Mouse (Mus musculus): Measurements from ENCODE around the gene Plagl1. TPM values are rescaled to one million over a fixed set of nuclear protein-coding genes. Genes with fewer than 3 reads are reported as not detected.
A peak's percentile ranks its signal among the peaks of the same experiment; 100 is the strongest.
"Not testable (repeated sequence)": the region's sequence is repeated elsewhere in the genome, so short reads cannot be mapped to it uniquely, and the experiment has no call there.

Plagl1 gene
- polyA plus RNA-seq (2016; fragmentation: Nextera tagmentation; extraction: Ambion mirVana) = 121 and 137 TPM in 2 replicates

DNA sequence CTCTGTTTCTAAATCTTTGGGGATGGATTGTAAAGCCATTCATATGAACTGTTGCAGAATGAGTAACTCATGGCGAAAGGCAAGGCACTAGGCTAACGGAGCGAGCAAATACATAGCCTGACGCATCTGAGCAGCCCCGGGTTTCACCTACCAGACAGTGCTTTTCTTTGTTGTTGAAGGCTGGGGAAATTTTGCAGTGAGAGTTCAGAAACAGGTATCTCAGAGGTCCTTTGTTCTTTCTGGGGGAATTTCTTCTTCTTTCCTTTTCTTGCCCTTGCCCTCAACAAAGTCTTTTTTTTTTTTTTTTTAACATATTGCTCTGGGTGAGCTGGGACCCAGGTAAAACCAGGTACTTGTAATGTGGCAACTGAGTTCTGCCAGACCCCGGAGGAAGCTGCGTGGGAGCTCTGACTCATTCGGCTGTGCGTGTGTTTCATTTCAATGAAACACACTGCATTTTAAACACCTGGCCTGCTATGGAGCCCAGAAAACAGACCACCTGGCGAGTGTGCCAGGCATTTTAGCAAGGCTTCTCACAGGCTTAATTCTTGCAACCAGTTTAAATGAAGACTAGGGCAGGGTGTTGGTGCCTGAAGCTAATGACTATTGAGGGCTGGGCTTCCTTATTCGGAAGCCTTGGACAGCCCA, at the start of gene Plagl1:
Plagl1 (plus strand) TSS at position 484 of the 648 bp plus-strand sequence.
- H3K4me2 ChIP-seq (replicated peaks) = peak within 1 kb of the TSS; percentile 73
- H3K9ac ChIP-seq = peak within 1 kb of the TSS; percentile 47
- 47% methylated on average over 11 of the region's 11 CpGs for WGBS
- no peak for ATAC-seq (ENCODE audit: insufficient number of reproducible peaks, insufficient read depth, low FRiP score, low TSS enrichment)
- peaks cover 8% of the 10 kb centered on the region; the same call in 1 of the 2 replicates for H3K4me1 ChIP-seq
- H3K9me3 ChIP-seq = no peaks in the 10 kb centered on the region
- peaks cover 38% of the 10 kb centered on the region for H3K27me3 ChIP-seq
- H3K27ac ChIP-seq = no peak within 1 kb of the TSS
- no peaks in the 10 kb centered on the region for H3K36me3 ChIP-seq
- peak within 1 kb of the TSS; percentile 40 for H3K4me3 ChIP-seq

DNA sequence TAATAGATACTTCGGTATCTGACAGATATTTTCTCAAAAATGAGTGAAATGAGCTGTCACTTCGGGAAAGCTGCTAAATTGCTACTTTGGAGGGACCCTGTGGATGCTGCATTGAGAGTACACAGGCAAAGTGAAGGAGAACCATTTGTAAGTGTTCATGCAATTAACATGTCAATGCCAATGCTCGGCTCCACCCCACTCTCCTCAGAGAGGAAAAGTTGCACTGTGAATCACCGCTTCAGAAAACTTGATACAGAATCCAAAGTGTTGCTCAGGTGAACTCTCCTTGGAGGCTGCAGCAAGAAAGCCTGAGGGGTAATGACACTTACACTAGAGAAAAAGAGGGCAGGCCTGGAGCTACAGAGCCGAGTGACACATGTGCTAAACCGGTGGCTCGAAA, 46.3 kb upstream of the Plagl1 start:
- WGBS = 70% methylated on average over 7 of the region's 7 CpGs
- Histone ChIP-seq H3K36me3 (0 out of 2 replicates have a peak, but pooled peaks cover 3% of the 10 kb centered on the region), H3K9me3 (no peaks in the 10 kb centered on the region), H3K27me3 (no peaks in the 10 kb centered on the region), H3K4me3 (no peak overlapping the region), H3K9ac (no peak overlapping the region), H3K4me1 (peaks cover 14% of the 10 kb centered on the region), H3K4me2 (replicated peaks) (no peak overlapping the region), H3K27ac (no peak overlapping the region)
- ATAC-seq (ENCODE audit: insufficient number of reproducible peaks, insufficient read depth, low FRiP score, low TSS enrichment) = no peak

DNA sequence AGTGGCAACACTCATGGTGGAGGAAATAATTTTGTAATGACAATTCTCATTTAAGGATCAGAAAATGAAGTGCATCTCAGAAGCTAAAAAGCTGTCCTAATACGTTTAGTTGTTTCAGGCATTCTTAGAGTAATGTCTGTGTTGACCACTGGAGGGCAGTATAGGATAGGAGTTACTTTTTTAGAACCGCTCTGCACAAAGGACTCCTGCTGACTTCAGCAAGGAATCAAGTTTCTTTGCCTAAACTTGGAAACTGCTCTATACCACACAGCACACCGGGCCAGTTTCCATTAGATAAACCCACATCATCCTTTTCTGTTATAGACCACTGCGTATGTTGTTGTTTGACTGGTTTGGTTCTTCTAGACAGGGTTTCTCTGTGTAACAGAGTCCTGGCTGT, 43.7 kb upstream of the Plagl1 start:
- 0 out of 2 replicates have a peak, but pooled peaks have one; percentile 62 for ATAC-seq (ENCODE audit: insufficient number of reproducible peaks, insufficient read depth, low FRiP score, low TSS enrichment)
- WGBS = 25% methylated on average over 4 of the region's 4 CpGs
- no peak overlapping the region for H3K4me2 ChIP-seq (replicated peaks)
- no peak overlapping the region for H3K4me3 ChIP-seq
- H3K36me3 ChIP-seq = no peaks in the 10 kb centered on the region
- no peak overlapping the region for H3K9ac ChIP-seq
- H3K9me3 ChIP-seq = no peaks in the 10 kb centered on the region
- no peaks in the 10 kb centered on the region for H3K27me3 ChIP-seq
- no peak overlapping the region for H3K27ac ChIP-seq
- no peaks in the 10 kb centered on the region for H3K4me1 ChIP-seq

DNA sequence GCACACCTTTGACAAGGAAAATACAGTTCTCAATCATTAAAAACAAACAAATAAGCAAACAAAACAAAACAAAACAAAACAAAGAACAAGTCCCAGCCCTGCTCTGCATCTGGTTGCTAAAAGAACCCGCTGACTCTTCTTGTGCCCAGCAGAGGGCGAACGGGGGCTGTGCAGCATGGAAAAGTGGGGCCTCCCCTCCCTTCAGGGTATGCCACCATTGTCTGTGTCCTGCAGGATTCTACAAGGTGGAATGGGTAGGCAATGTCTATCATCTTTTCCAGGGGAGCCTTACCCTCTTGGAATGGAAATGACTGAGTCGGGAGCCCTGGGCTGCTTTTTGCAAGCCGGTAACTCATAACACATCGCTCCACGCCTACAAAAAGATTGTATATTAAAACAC, 41.8 kb upstream of the Plagl1 start:
- ATAC-seq (ENCODE audit: insufficient number of reproducible peaks, insufficient read depth, low FRiP score, low TSS enrichment) = no peak
- Histone ChIP-seq H3K9ac (no peak overlapping the region), H3K27me3 (no peaks in the 10 kb centered on the region), H3K9me3 (no peaks in the 10 kb centered on the region), H3K36me3 (no peaks in the 10 kb centered on the region), H3K4me2 (replicated peaks) (no peak overlapping the region), H3K27ac (no peak overlapping the region), H3K4me1 (no peaks in the 10 kb centered on the region), H3K4me3 (no peak overlapping the region)
- 65% methylated on average over 7 of the region's 7 CpGs for WGBS

DNA sequence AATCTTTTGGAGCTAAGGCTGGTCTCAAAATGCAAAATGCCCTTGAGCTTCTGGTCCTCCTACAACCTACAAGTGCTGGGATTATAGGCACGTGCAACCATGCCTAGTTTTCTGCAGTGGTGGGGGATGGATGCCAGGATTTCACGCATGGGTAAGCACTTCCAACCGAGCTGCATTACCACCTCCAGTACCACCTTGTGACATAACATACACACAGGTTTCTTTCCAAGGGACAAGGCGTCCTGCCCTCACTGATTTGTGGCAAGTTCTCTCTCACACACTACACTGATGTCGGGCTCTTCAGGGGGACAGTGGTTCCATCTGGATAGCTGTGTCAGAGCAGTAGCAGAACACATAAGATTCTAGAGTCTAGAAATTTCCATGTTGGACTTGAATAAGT, 41.3 kb upstream of the Plagl1 start:
- H3K4me3 ChIP-seq = no peak overlapping the region
- H3K27me3 ChIP-seq = no peaks in the 10 kb centered on the region
- H3K27ac ChIP-seq = no peak overlapping the region
- no peak overlapping the region for H3K4me2 ChIP-seq (replicated peaks)
- H3K9me3 ChIP-seq = no peaks in the 10 kb centered on the region
- no peak overlapping the region for H3K9ac ChIP-seq
- 79% methylated on average over 5 of the region's 5 CpGs for WGBS
- no peaks in the 10 kb centered on the region for H3K4me1 ChIP-seq
- no peak for ATAC-seq (ENCODE audit: insufficient number of reproducible peaks, insufficient read depth, low FRiP score, low TSS enrichment)
- H3K36me3 ChIP-seq = no peaks in the 10 kb centered on the region

DNA sequence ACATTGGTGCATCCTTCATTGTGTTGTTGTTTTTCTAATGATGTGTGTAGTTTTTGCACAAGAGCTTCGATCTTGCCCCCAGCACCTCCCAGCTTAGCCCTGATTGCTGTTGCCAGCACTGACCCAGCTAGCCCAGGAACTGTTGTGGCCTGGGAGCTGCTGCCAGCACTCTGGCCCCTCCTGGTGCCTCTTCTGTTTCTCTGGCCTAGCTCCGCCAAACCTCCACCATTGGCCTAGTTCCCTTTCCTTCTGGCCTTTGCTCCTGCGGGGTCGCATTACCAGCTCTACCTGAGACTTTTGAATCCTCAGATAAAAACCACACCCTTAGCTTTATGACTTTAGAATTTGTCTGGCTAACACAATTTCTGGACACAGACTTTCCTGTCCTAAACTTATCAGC, 38.2 kb upstream of the Plagl1 start:
- Histone ChIP-seq H3K9me3 (no peaks in the 10 kb centered on the region), H3K4me2 (replicated peaks) (no peak overlapping the region), H3K4me1 (no peaks in the 10 kb centered on the region), H3K9ac (no peak overlapping the region), H3K36me3 (no peaks in the 10 kb centered on the region), H3K27me3 (no peaks in the 10 kb centered on the region), H3K27ac (no peak overlapping the region), H3K4me3 (no peak overlapping the region)
- ATAC-seq (ENCODE audit: insufficient number of reproducible peaks, insufficient read depth, low FRiP score, low TSS enrichment) = no peak
- WGBS = 82% methylated on average over 4 of the region's 4 CpGs

DNA sequence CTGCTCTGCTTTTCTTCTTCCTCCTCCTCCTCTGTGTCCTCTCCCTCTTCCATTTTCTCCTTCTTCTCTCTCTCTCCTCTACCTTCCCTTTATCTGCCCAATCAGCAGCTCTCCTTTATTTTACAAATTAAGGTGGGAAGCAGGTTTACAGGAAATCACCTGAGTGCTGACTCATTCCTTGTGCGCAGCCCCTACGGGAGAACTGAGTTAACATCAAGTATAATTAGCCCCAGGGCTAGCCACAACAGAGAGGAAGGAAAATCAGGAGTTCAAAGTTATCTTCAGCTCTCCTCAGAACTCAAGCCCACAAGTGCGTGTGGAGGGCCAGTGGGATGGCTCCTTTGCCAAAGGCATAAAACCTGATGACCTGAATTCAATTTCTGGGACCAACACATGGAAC, 36.3 kb upstream of the Plagl1 start:
- H3K27me3 ChIP-seq; H3K9me3 ChIP-seq; H3K4me3 ChIP-seq; ATAC-seq (ENCODE audit: insufficient number of reproducible peaks, insufficient read depth, low FRiP score, low TSS enrichment); H3K4me2 ChIP-seq (replicated peaks); H3K4me1 ChIP-seq; H3K27ac ChIP-seq; H3K9ac ChIP-seq; H3K36me3 ChIP-seq: not testable (repeated sequence)
- WGBS = 58% methylated on average over 3 of the region's 3 CpGs

DNA sequence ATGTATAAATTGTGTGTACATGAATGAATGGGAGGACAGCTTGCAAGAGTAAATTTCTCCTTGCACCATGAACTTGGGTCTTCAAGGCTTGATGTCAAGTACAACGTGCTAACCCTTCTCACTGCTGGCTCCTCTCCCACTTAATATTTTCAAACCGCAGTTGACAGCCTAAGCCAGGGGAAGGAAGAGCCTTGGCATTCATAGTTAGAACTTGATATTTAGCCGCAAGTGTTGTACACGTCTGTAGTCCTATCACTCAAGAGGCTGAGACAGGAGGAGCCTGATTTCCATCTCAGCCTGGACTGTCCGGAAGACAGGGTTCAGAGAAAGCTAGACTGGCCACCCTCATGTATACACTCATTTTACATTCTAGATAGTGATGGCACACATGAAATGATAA, 32.6 kb upstream of the Plagl1 start:
- Histone ChIP-seq H3K36me3 (no peaks in the 10 kb centered on the region), H3K4me3 (no peak overlapping the region), H3K9ac (no peak overlapping the region), H3K4me1 (no peaks in the 10 kb centered on the region), H3K27me3 (no peaks in the 10 kb centered on the region), H3K27ac (no peak overlapping the region), H3K4me2 (replicated peaks) (no peak overlapping the region), H3K9me3 (no peaks in the 10 kb centered on the region)
- ATAC-seq (ENCODE audit: insufficient number of reproducible peaks, insufficient read depth, low FRiP score, low TSS enrichment) = no peak
- 81% methylated on average over 5 of the region's 5 CpGs for WGBS

DNA sequence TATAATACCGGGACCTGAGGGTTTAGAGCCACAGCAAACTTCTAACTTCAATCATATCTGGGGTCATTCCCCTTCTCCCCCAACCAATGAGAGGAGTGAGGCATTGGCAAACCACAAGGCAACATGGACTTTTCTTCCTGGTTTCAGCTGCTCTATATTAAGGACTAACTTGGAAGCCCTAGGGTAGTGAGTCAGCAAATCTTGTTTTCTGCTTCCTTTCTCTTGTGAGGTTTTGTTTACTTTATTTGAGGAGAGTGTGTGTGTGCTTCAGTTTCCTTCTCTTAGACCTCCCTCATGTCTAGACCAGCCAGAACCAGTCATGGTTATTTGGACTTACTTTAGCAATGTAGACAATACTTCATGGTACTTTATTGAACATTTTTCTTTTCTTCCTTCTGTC, 32.1 kb upstream of the Plagl1 start:
- Histone ChIP-seq H3K4me1 (no peaks in the 10 kb centered on the region), H3K4me2 (replicated peaks) (no peak overlapping the region), H3K4me3 (no peak overlapping the region), H3K27ac (no peak overlapping the region), H3K9me3 (no peaks in the 10 kb centered on the region), H3K9ac (no peak overlapping the region), H3K27me3 (no peaks in the 10 kb centered on the region), H3K36me3 (no peaks in the 10 kb centered on the region)
- 93% methylated on average over 1 of the region's 1 CpGs for whole genome bisulfite sequencing
- ATAC-seq (ENCODE audit: insufficient number of reproducible peaks, insufficient read depth, low FRiP score, low TSS enrichment) = no peak

DNA sequence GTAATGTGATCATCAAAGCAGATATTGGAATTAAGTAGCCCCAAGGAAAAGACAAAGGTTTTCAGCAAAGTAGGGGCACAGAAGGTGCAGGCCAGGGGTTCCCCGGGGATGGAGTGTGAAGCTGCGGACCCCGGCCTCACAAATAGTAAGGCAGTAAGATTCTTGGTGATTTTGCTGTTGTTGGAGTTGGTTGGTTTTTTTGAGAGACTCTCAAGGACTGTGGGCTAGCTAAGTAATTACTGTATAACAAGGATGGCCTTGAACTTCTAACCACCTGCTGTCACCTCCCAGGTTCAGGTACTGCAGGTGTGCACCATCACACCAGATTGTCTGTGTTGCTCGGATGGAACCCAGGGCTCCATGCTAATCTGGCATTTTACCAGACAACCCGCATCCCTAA, 30.9 kb upstream of the Plagl1 start:
- ATAC-seq (ENCODE audit: insufficient number of reproducible peaks, insufficient read depth, low FRiP score, low TSS enrichment) = no peak
- no peaks in the 10 kb centered on the region for H3K36me3 ChIP-seq
- no peak overlapping the region for H3K4me3 ChIP-seq
- H3K27ac ChIP-seq = no peak overlapping the region
- 90% methylated on average over 5 of the region's 5 CpGs for WGBS
- no peaks in the 10 kb centered on the region for H3K27me3 ChIP-seq
- no peak overlapping the region for H3K4me2 ChIP-seq (replicated peaks)
- H3K4me1 ChIP-seq = no peaks in the 10 kb centered on the region
- no peak overlapping the region for H3K9ac ChIP-seq
- H3K9me3 ChIP-seq = no peaks in the 10 kb centered on the region

DNA sequence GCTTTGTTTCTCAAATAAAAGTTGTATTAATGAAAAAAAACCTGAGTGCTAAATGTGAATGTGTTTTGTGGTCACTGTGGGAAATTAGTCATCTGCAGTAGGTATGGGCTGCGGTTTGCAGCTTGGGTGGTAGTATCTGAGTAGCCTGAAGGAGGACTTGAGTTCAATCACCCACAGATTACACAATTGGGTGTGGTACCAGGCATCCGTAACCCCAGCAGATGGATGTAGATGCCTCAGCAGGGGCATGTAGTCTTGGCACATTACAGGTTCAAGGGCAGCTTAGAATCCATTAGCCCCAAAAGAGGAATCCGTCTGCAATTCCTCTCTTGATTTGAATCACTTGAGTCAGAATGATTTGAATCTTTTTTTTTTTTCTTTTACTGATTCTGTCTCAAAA, 25.0 kb upstream of the Plagl1 start:
- WGBS = 82% methylated on average over 3 of the region's 3 CpGs
- ATAC-seq (ENCODE audit: insufficient number of reproducible peaks, insufficient read depth, low FRiP score, low TSS enrichment) = no peak
- H3K4me3 ChIP-seq = no peak overlapping the region
- no peaks in the 10 kb centered on the region for H3K9me3 ChIP-seq
- no peaks in the 10 kb centered on the region for H3K4me1 ChIP-seq
- no peak overlapping the region for H3K9ac ChIP-seq
- H3K27ac ChIP-seq = no peak overlapping the region
- H3K4me2 ChIP-seq (replicated peaks) = no peak overlapping the region
- H3K27me3 ChIP-seq = no peaks in the 10 kb centered on the region
- no peaks in the 10 kb centered on the region for H3K36me3 ChIP-seq

DNA sequence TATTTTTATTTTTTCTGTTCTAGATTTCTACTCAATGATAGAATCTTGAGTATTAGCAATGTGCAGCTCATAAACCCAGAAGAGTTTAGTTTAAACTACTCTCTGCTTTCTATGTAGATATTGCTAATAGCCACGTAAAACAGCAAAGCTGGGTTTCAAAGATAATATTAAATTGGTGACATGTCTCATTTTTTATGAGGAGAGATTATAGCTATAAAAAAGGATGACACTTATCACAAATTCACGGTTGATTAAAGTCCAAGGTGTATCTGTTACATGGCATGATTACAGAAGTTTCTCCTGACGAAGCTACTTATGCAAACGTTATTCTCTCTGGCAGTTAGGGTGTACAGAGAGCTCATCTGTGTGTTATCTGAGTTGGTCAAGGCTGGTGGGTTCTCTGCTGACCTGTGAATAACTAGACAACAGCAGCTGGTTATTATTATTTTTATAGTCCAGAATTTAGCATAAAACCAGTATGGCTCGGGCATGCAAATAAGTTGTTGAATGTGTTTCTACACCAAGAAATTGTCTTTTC, 20.6 kb upstream of the Plagl1 start:
- no peak for ATAC-seq (ENCODE audit: insufficient number of reproducible peaks, insufficient read depth, low FRiP score, low TSS enrichment)
- 80% methylated on average over 5 of the region's 5 CpGs for WGBS
- no peak overlapping the region for H3K27ac ChIP-seq
- no peaks in the 10 kb centered on the region for H3K36me3 ChIP-seq
- H3K27me3 ChIP-seq = no peaks in the 10 kb centered on the region
- H3K9ac ChIP-seq = no peak overlapping the region
- H3K4me1 ChIP-seq = no peaks in the 10 kb centered on the region
- no peaks in the 10 kb centered on the region for H3K9me3 ChIP-seq
- H3K4me3 ChIP-seq = no peak overlapping the region
- no peak overlapping the region for H3K4me2 ChIP-seq (replicated peaks)

All from embryonic facial prominence, embryonic 12.5 days (tissue).